Mouse (Mus musculus) lung, embryonic 14.5 days (tissue): ENCODE results near the gene Mief2. TPM values are rescaled to one million over a fixed set of nuclear protein-coding genes. Genes with fewer than 3 reads are reported as not detected.

Source experiments
- ATAC-seq: fragments of 200-750 bp; cut with Nextera tagmentation; 2 replicates; pipeline ENCODE4 v1.8.0; 2017; ENCODE audit warnings: mild to moderate bottlenecking, moderate TSS enrichment, moderate library complexity; ENCODE audit not compliant: insufficient read depth
- DNase-seq: peaks from one replicate; pipeline ENCODE4 v3.0.0-alpha.2; 2015
- H3K27ac ChIP-seq: fragments of 300-500 bp; sonication (generic); 2 replicates; pipeline ENCODE4 v1.5.1; 2014; ENCODE audit warnings: low read depth, mild to moderate bottlenecking, moderate library complexity
- H3K27me3 ChIP-seq: fragments of 300-500 bp; sonication (generic); 2 replicates; pipeline ENCODE4 v1.6.1; 2014; ENCODE audit warnings: low read length, control low read depth; ENCODE audit not compliant: insufficient read depth
- H3K36me3 ChIP-seq: fragments of 300-500 bp; sonication (generic); 2 replicates; pipeline ENCODE4 v1.6.1; 2014; ENCODE audit warnings: control low read depth; ENCODE audit not compliant: insufficient read depth
- H3K4me1 ChIP-seq: fragments of 300-500 bp; sonication (generic); 2 replicates; pipeline ENCODE4 v1.6.1; 2014; ENCODE audit warnings: antibody characterized with exemption, control low read depth; ENCODE audit not compliant: insufficient read depth
- H3K4me2 ChIP-seq: fragments of 300-500 bp; sonication (generic); 2 replicates; pipeline ENCODE4 v1.6.1; 2014; ENCODE audit warnings: mild to moderate bottlenecking
- H3K4me3 ChIP-seq: fragments of 300-500 bp; sonication (generic); 2 replicates; pipeline ENCODE4 v1.5.1; 2014; ENCODE audit warnings: low read depth, low read length
- H3K9ac ChIP-seq: fragments of 300-500 bp; sonication (generic); 2 replicates; pipeline ENCODE4 v1.6.1; 2014
- H3K9me3 ChIP-seq: fragments of 300-500 bp; sonication (generic); 2 replicates; pipeline ENCODE4 v1.6.1; 2016; ENCODE audit warnings: low read depth, low read length, control low read depth
- CTCF ChIP-seq: IDR thresholded peaks from 2 replicates; pipeline ENCODE4 v1.5.1; 2016; ENCODE audit warnings: antibody characterized with exemption, low read depth
- WGBS: fragments of 180-500 bp; shearing (Covaris S2); extraction: QIAGEN DNeasy Blood & Tissue Kit; methylation state at CpG from one replicate; pipeline ENCODE4 v1.1.7; 2014; 5-methylcytosine and 5-hydroxymethylcytosine counted together
- polyA plus RNA-seq: library from polyadenylated mRNA; unstranded; fragments of >200 nt; fragmentation: Nextera tagmentation; extraction: Ambion mirVana; gene quantifications from 2 replicates; pipeline ENCODE4 v1.2.1, GENCODE M21; 2014

The Mief2 gene
- polyA plus RNA-seq, 1 experiment from 2014 or later: 15.3 TPM

DNA sequence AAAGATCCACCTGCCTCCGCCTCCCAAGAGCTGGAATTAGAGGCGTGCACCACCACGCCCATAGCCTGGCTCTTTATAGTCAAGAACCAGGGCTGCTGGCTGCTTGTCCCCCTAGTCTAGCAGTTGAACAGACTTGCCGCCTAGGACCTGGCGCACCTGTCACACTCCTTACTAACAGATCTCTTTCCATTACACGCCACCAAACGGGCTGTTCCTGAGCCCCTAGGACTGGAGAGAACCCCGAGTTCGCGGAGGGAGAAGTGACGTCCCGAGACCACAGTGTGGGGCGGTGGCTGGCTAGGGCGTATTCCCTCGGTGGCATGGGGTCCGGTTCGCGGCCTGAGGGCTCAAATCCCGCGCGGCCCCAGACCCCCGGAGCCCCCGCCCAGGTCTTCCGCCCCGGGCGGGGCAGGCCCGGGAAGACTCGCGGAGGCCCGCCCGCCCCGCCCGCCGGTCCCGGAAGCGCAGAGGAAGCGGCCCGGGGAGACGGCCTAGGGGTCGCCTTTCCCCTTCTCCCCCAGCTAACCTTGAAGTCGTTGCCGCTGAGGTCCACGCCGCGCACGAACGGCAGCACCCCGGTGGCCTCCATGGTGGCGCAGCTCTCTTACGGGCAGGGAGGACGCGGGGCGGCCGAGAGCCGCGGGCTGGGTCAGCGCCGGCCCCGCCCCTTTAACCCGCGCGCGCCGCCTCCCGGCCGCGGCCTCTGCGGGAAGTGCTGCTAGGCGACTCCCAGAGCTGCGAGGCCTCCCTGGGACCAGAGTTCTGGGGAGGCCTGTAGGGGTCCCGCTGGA is 1.4 kb upstream of the Mief2 start, which contains the start of gene Flii:
TSS of gene Flii (minus strand) at position 663 of the 791 bp plus-strand sequence.
- H3K4me3 ChIP-seq: peak within 1 kb of the TSS; percentile 87
- peak; percentile 82 for ATAC-seq
- TF ChIP-seq CTCF: peak; percentile 62

DNA sequence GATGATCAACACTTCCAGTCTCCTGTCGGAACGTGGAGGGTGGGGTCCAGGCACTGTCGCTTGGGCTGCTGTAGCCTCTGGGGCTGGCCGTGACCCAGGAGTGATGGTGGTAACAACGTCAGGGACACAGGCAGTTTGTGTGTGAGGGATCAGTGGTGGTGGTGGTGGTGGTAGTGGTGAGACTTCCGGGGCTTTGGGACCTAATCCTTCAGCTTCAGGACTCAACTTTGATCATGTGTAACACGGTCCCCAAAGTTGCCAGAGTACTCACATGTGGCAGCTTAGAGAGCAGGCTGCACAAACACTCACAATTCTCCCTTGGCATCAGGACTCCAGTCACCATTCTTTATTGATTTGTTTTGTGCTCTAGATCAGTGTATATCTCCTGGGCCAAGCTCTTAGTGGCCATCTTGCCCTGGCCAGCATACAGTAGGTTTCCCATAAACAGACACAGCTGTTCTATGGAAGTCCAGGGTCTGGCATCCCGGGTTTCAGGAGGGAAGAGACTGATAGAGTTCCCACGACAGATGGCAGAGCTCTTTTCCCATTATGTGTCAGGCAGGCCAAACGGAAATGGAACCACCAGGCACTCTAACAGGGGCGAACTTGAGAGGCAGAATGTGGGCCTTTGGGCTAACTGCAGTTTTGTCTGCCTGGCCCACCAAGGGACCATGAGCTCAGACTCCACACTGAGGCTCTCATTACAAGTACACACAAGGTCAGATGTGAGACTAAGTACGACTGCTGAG is 632 bp upstream of the Mief2 start:
- H3K4me1 ChIP-seq: peaks cover 18% of the 10 kb centered on the region
- H3K4me3 ChIP-seq: peak overlapping the region; percentile 87
- H3K9ac ChIP-seq: peak overlapping the region; percentile 87
- TF ChIP-seq CTCF: no peak
- peak; percentile 11; the same call in 1 of the 2 replicates for ATAC-seq
- WGBS: 3% methylated on average over 12 of the region's 12 CpGs
- H3K9me3 ChIP-seq: no peaks in the 10 kb centered on the region
- H3K36me3 ChIP-seq: peaks cover 43% of the 10 kb centered on the region
- no peaks in the 10 kb centered on the region for H3K27me3 ChIP-seq
- H3K4me2 ChIP-seq: peak overlapping the region; percentile 77
- peak overlapping the region; percentile 83 for H3K27ac ChIP-seq
- no peak for DNase-seq

More for the DNA sequence above, 1.4 kb upstream of the Mief2 start, which contains the start of gene Flii:
- Histone ChIP-seq H3K4me1 (peaks cover 18% of the 10 kb centered on the region), H3K4me2 (peak within 1 kb of the TSS; percentile 77), H3K9ac (peak within 1 kb of the TSS; percentile 87), H3K36me3 (peaks cover 44% of the 10 kb centered on the region), H3K27ac (peak within 1 kb of the TSS; percentile 83), H3K27me3 (no peaks in the 10 kb centered on the region), H3K9me3 (no peaks in the 10 kb centered on the region)
- under 1% methylated on average over 62 of the region's 71 CpGs for WGBS
- DNase-seq: peak; percentile 89

GRCm38 (mm10) chr11:60729217-60729641 is 1.0 kb downstream of the Mief2 start:
- Histone ChIP-seq H3K4me3 (peak overlapping the region; percentile 87; the same call in 1 of the 2 replicates), H3K27ac (no peak overlapping the region), H3K36me3 (peaks cover 30% of the 10 kb centered on the region), H3K4me2 (peak overlapping the region; percentile 77), H3K4me1 (peaks cover 18% of the 10 kb centered on the region), H3K9ac (no peak overlapping the region), H3K27me3 (no peaks in the 10 kb centered on the region), H3K9me3 (no peaks in the 10 kb centered on the region)
- DNase-seq: no peak
- no peak for TF ChIP-seq CTCF
- 47% methylated on average over 6 of the region's 6 CpGs for WGBS
- no peak for ATAC-seq

DNA sequence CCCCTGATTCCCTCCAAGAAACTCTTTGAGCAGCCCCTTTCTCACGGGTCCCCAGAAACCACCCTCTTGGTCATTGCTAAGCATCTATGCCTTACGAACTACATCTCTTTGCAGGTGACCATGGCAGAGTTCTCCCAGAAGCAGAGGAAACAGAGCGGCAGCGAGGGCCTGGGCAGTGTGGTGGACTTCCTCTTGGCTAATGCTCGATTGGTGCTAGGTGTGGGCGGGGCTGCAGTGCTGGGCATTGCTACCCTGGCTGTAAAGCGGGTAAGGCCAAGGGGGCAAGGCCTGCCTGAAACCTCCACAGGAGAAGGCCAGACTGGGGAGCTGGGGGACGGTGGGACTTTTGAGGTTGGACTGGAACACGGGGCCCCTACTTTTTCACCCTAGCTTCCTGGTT is 2.0 kb downstream of the Mief2 start:
- no peak for DNase-seq
- ATAC-seq: no peak
- Histone ChIP-seq H3K9ac (no peak overlapping the region), H3K9me3 (no peaks in the 10 kb centered on the region), H3K27ac (no peak overlapping the region), H3K27me3 (no peaks in the 10 kb centered on the region), H3K4me2 (no peak overlapping the region), H3K36me3 (peaks cover 21% of the 10 kb centered on the region), H3K4me1 (peaks cover 18% of the 10 kb centered on the region), H3K4me3 (no peak overlapping the region)
- 83% methylated on average over 9 of the region's 9 CpGs for WGBS
- TF ChIP-seq CTCF: no peak

- 89% methylated on average over 14 of the region's 14 CpGs for WGBS
- ATAC-seq: no peak
- no peak overlapping the region for H3K27ac ChIP-seq
- no peaks in the 10 kb centered on the region for H3K27me3 ChIP-seq
- no peaks in the 10 kb centered on the region for H3K9me3 ChIP-seq
- no peak overlapping the region for H3K9ac ChIP-seq
- no peak overlapping the region for H3K4me3 ChIP-seq
- no peak overlapping the region for H3K4me2 ChIP-seq
- no peak for DNase-seq
- no peak for TF ChIP-seq CTCF
- H3K36me3 ChIP-seq: peaks cover 21% of the 10 kb centered on the region
- peaks cover 14% of the 10 kb centered on the region for H3K4me1 ChIP-seq
These were observed 3.1 kb downstream of the Mief2 start for GRCm38 (mm10) chr11:60731251-60731650.

DNA sequence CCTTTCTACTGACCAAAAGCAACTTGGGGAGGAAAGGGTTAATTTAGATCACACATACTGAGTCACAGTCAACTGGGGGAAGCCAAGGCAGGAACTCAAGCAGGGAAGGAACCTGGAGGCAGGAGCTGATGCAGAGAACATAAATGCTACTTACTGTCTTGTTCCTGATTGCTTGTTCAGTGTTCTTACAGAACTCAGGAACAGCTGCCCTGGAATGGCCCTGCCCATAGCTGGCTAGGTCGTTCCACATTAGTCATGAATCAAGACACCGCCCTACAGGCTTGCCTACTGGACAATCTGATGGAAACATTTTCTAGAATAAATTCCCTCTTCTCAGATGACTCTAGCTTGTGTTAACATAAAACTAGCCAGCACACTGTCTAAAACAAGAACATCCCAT is 6.0 kb downstream of the Mief2 start:
- Histone ChIP-seq H3K9me3 (no peaks in the 10 kb centered on the region), H3K27me3 (no peaks in the 10 kb centered on the region), H3K4me3 (no peak overlapping the region), H3K27ac (no peak overlapping the region), H3K4me1 (0 out of 2 replicates have a peak, but pooled peaks cover 2% of the 10 kb centered on the region), H3K9ac (no peak overlapping the region), H3K36me3 (peaks cover 27% of the 10 kb centered on the region), H3K4me2 (no peak overlapping the region)
- 75% methylated on average over 2 of the region's 2 CpGs for WGBS
- DNase-seq (no peak), ATAC-seq (no peak)
- TF ChIP-seq CTCF: no peak

GRCm38 (mm10) chr11:60735191-60735590 is 7.0 kb downstream of the Mief2 start:
- Histone ChIP-seq H3K4me3 (no peak overlapping the region), H3K9ac (no peak overlapping the region), H3K27me3 (no peaks in the 10 kb centered on the region), H3K4me2 (no peak overlapping the region), H3K36me3 (peaks cover 35% of the 10 kb centered on the region), H3K4me1 (no peaks in the 10 kb centered on the region), H3K9me3 (no peaks in the 10 kb centered on the region), H3K27ac (no peak overlapping the region)
- no peak for ATAC-seq
- WGBS: 72% methylated on average over 5 of the region's 5 CpGs
- 0 out of 2 replicates have a peak, but pooled peaks have one; percentile 3 for TF ChIP-seq CTCF
- DNase-seq: no peak
